Mouse (Mus musculus): ENCODE measurements at regions not wholly inside any gene's neighbourhood (a gene's known extent, or its start where the extent isn't known, plus 50 kb on each side); places are given as distances from the start of the nearest gene placed in this dataset.

DNA sequence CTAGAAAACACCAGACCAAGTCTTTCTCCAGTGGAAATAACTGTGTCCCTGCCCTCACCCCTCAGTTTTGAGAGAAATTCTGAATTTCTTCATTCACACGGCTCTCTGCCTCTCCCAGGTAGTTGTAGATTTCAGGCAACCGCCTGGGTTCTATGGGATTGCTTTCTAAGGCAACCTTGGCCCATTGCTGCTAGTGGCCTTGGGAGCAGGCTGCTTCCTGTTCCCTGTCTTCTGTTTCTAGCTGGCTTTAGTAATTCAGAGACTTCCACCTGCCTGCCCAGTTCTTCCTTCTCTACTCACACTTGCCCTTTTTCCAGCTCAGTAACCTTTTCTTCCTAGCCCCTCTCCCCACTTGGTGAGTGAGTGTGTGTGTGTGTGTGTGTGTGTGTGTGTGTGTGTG lies 187.1 kb downstream of the Abcc12 start:
- H3K27ac ChIP-seq: no peak overlapping the region

GRCm38 (mm10) chr8:86390715-86391114 lies 189.8 kb downstream of the Abcc12 start:
- H3K9me3 ChIP-seq: no peaks in the 10 kb centered on the region
- H3K27ac ChIP-seq: peak overlapping the region; percentile 82

More for the DNA sequence above, 187.1 kb downstream of the Abcc12 start:
- H3K27me3 ChIP-seq (ENCODE audit: insufficient read depth, poor library complexity, severe bottlenecking): no peaks in the 10 kb centered on the region
- DNase-seq (ENCODE audit: low spot score): no peak
- no peak overlapping the region for H3K4me3 ChIP-seq
- no peaks in the 10 kb centered on the region for H3K36me3 ChIP-seq
- 0 out of 2 replicates have a peak, but pooled peaks cover 7% of the 10 kb centered on the region for H3K9me3 ChIP-seq
- H3K4me1 ChIP-seq (replicated peaks): peaks cover 25% of the 10 kb centered on the region
- 91% methylated on average over 2 of the region's 2 CpGs for WGBS

GRCm38 (mm10) chr8:86389690-86390671 lies 190.5 kb downstream of the Abcc12 start:
- H3K27me3 ChIP-seq (ENCODE audit: insufficient read depth, poor library complexity, severe bottlenecking): no peaks in the 10 kb centered on the region
- 44% methylated on average over 3 of the region's 3 CpGs for WGBS
- H3K9me3 ChIP-seq: no peaks in the 10 kb centered on the region
- H3K36me3 ChIP-seq: no peaks in the 10 kb centered on the region
- H3K4me1 ChIP-seq (replicated peaks): peaks cover 40% of the 10 kb centered on the region
- DNase-seq (ENCODE audit: low spot score): peak; percentile 81
- H3K27ac ChIP-seq: peak overlapping the region; percentile 82
- no peak overlapping the region for H3K4me3 ChIP-seq

More at GRCm38 (mm10) chr8:86390715-86391114, 189.8 kb downstream of the Abcc12 start:
- no peaks in the 10 kb centered on the region for H3K27me3 ChIP-seq (ENCODE audit: insufficient read depth, poor library complexity, severe bottlenecking)
- H3K36me3 ChIP-seq: no peaks in the 10 kb centered on the region
- H3K4me1 ChIP-seq (replicated peaks): peaks cover 35% of the 10 kb centered on the region
- 83% methylated on average over 8 of the region's 8 CpGs for WGBS
- H3K4me3 ChIP-seq: no peak overlapping the region
- no peak for DNase-seq (ENCODE audit: low spot score)

GRCm38 (mm10) chr8:86385236-86385635 lies 195.2 kb downstream of the Abcc12 start:
- H3K4me3 ChIP-seq: no peak overlapping the region
- no peak for DNase-seq (ENCODE audit: low spot score)
- no peaks in the 10 kb centered on the region for H3K36me3 ChIP-seq
- H3K4me1 ChIP-seq (replicated peaks): peaks cover 34% of the 10 kb centered on the region
- H3K27ac ChIP-seq: no peak overlapping the region
- 82% methylated on average over 7 of the region's 7 CpGs for WGBS
- H3K27me3 ChIP-seq (ENCODE audit: insufficient read depth, poor library complexity, severe bottlenecking): no peaks in the 10 kb centered on the region; the same call in 1 of the 2 replicates
- H3K9me3 ChIP-seq: no peaks in the 10 kb centered on the region

- Histone ChIP-seq H3K4me1 (replicated peaks) (peaks cover 6% of the 10 kb centered on the region; the same call in 1 of the 2 replicates), H3K4me3 (no peak overlapping the region), H3K9me3 (no peaks in the 10 kb centered on the region), H3K27ac (no peak overlapping the region), H3K27me3 (ENCODE audit: insufficient read depth, poor library complexity, severe bottlenecking) (no peaks in the 10 kb centered on the region; the same call in 1 of the 2 replicates), H3K36me3 (no peaks in the 10 kb centered on the region)
- no peak for DNase-seq (ENCODE audit: low spot score)
- 86% methylated on average over 10 of the region's 10 CpGs for WGBS
These were observed 198.5 kb downstream of the Abcc12 start for GRCm38 (mm10) chr8:86381977-86382376.

DNA sequence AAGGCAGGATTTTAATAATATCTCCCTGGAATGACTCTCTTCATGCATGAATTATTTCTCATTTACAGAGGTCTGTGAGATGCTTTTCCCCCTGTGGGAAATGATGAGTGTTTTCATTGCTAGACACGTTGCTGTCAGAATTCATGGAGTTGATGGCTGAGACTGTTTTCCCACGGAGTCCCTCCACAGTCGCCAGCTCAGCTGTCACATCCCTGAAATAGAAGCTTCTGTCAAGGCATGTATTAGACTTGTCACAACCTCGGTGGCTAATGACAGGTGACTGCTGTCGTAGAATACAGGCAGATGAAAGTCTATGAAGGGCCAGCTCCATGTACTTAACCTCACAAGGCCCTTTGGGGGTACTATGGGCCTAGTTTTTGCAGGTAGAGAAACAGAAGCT lies 212.4 kb downstream of the Abcc12 start:
- no peaks in the 10 kb centered on the region for H3K9me3 ChIP-seq
- no peaks in the 10 kb centered on the region for H3K27me3 ChIP-seq (ENCODE audit: insufficient read depth, poor library complexity, severe bottlenecking)
- H3K4me3 ChIP-seq: no peak overlapping the region
- no peak overlapping the region for H3K27ac ChIP-seq
- no peak for DNase-seq (ENCODE audit: low spot score)
- 67% methylated on average over 5 of the region's 5 CpGs for WGBS
- no peaks in the 10 kb centered on the region for H3K4me1 ChIP-seq (replicated peaks)
- no peaks in the 10 kb centered on the region for H3K36me3 ChIP-seq

GRCm38 (mm10) chr8:86366636-86367035 lies 213.8 kb downstream of the Abcc12 start:
- H3K4me3 ChIP-seq: no peak overlapping the region
- H3K4me1 ChIP-seq (replicated peaks): no peaks in the 10 kb centered on the region
- H3K36me3 ChIP-seq: no peaks in the 10 kb centered on the region
- 95% methylated on average over 4 of the region's 4 CpGs for WGBS
- H3K27me3 ChIP-seq (ENCODE audit: insufficient read depth, poor library complexity, severe bottlenecking): no peaks in the 10 kb centered on the region
- H3K27ac ChIP-seq: no peak overlapping the region
- DNase-seq (ENCODE audit: low spot score): no peak
- no peaks in the 10 kb centered on the region for H3K9me3 ChIP-seq

GRCm38 (mm10) chr8:86365726-86366125 lies 214.8 kb downstream of the Abcc12 start:
- Histone ChIP-seq H3K36me3 (no peaks in the 10 kb centered on the region), H3K4me1 (replicated peaks) (no peaks in the 10 kb centered on the region), H3K27ac (no peak overlapping the region), H3K27me3 (ENCODE audit: insufficient read depth, poor library complexity, severe bottlenecking) (no peaks in the 10 kb centered on the region), H3K9me3 (no peaks in the 10 kb centered on the region), H3K4me3 (no peak overlapping the region)
- WGBS: 86% methylated on average over 5 of the region's 5 CpGs
- no peak for DNase-seq (ENCODE audit: low spot score)

DNA sequence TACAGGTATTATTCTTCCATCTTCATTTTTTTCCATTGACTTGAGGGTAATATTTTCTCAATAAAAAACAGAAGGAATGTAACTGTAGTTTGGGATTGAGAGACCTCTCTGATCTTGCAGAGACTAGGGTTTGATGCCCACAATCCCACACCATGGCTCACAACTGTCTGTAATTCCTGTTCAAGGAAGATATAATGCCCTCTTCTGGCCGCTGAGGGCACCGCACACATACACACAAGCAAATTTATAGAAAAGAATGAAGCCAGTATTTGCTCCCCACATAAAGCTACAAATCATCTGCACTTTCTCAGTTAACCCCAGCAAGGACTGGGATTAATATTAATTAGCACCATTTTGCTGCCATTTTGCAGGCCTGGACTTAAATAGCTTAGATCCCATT lies 215.6 kb downstream of the Abcc12 start:
- H3K4me3 ChIP-seq: no peak overlapping the region
- WGBS: 55% methylated on average over 2 of the region's 2 CpGs
- no peaks in the 10 kb centered on the region for H3K36me3 ChIP-seq
- H3K27me3 ChIP-seq (ENCODE audit: insufficient read depth, poor library complexity, severe bottlenecking): no peaks in the 10 kb centered on the region
- H3K9me3 ChIP-seq: no peaks in the 10 kb centered on the region
- peaks cover 3% of the 10 kb centered on the region; the same call in 1 of the 2 replicates for H3K4me1 ChIP-seq (replicated peaks)
- DNase-seq (ENCODE audit: low spot score): peak; percentile 15
- H3K27ac ChIP-seq: no peak overlapping the region

DNA sequence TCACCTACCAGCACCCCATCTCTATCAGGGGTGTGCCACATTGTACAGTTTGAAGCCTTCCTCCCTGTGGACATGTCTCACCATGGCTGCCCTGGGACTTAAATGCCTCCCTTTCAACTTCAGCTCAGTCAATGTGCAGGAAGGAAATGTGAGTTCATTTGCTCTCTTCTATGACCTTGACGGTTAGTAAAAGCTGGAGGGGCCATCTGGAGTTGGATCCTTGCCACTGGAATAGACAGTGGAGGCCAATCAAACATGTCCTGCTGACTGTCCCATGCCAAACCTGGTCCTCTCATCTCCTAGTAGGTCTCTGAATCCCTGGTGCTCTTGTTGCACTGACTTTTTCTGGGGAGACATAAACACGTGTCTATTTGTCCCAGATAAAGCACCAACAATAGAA lies 220.2 kb downstream of the Abcc12 start:
- Histone ChIP-seq H3K27ac (peak overlapping the region; percentile 60), H3K4me1 (replicated peaks) (peaks cover 13% of the 10 kb centered on the region), H3K4me3 (no peak overlapping the region), H3K9me3 (no peaks in the 10 kb centered on the region), H3K36me3 (no peaks in the 10 kb centered on the region), H3K27me3 (ENCODE audit: insufficient read depth, poor library complexity, severe bottlenecking) (no peaks in the 10 kb centered on the region)
- WGBS: 81% methylated on average over 2 of the region's 2 CpGs
- no peak for DNase-seq (ENCODE audit: low spot score)

GRCm38 (mm10) chr8:86359518-86359917 lies 221.0 kb downstream of the Abcc12 start:
- H3K4me1 ChIP-seq (replicated peaks): peaks cover 13% of the 10 kb centered on the region
- H3K27ac ChIP-seq: peak overlapping the region; percentile 60
- H3K9me3 ChIP-seq: no peaks in the 10 kb centered on the region
- no peaks in the 10 kb centered on the region for H3K36me3 ChIP-seq
- DNase-seq (ENCODE audit: low spot score): peak; percentile 45
- H3K4me3 ChIP-seq: no peak overlapping the region
- WGBS: 55% methylated on average over 3 of the region's 3 CpGs
- H3K27me3 ChIP-seq (ENCODE audit: insufficient read depth, poor library complexity, severe bottlenecking): no peaks in the 10 kb centered on the region

DNA sequence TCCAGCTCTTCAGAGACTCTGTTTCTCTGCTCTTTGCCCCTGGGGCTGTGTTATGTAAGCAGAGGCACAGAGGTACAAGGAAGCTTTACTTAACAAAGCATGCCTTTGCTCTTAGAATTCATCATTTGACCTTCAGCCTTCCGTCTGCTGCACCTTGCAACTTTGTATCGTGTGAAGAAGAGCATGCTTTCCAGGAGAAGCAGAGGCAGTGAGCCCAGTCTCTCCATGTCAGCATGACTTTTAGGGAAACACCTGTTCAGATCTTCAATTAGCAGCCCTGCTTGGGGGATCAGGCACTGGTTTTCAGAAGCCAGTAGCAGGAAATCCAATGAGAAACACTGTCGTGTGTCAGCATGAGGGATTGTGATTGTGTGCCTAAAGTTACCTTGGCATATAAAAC lies 226.7 kb downstream of the Abcc12 start:
- no peak for DNase-seq (ENCODE audit: low spot score)
- whole genome bisulfite sequencing: 83% methylated on average over 3 of the region's 3 CpGs
- H3K9me3 ChIP-seq: no peaks in the 10 kb centered on the region
- no peaks in the 10 kb centered on the region; the same call in 1 of the 2 replicates for H3K4me1 ChIP-seq (replicated peaks)
- no peaks in the 10 kb centered on the region for H3K36me3 ChIP-seq
- no peaks in the 10 kb centered on the region for H3K27me3 ChIP-seq (ENCODE audit: insufficient read depth, poor library complexity, severe bottlenecking)
- no peak overlapping the region for H3K4me3 ChIP-seq
- no peak overlapping the region for H3K27ac ChIP-seq

GRCm38 (mm10) chr8:86351545-86352190 lies 228.8 kb downstream of the Abcc12 start:
- H3K27ac ChIP-seq: no peak overlapping the region
- H3K27me3 ChIP-seq (ENCODE audit: insufficient read depth, poor library complexity, severe bottlenecking): no peaks in the 10 kb centered on the region
- H3K9me3 ChIP-seq: peaks cover 6% of the 10 kb centered on the region; the same call in 1 of the 2 replicates
- no peak overlapping the region for H3K4me3 ChIP-seq
- no peaks in the 10 kb centered on the region for H3K4me1 ChIP-seq (replicated peaks)
- no peak for DNase-seq (ENCODE audit: low spot score)
- 85% methylated on average over 7 of the region's 7 CpGs for WGBS
- no peaks in the 10 kb centered on the region for H3K36me3 ChIP-seq

Measured in hindbrain, embryonic 10.5 days (tissue).